Mouse (Mus musculus): Measurements from ENCODE around the gene Cldn24. TPM values are rescaled to one million over a fixed set of nuclear protein-coding genes. Genes with fewer than 3 reads are reported as not detected.

The Cldn24 gene
- polyA plus RNA-seq (2015; fragmentation: Nextera tagmentation; extraction: Ambion mirVana): not detected in 2 replicates

DNA sequence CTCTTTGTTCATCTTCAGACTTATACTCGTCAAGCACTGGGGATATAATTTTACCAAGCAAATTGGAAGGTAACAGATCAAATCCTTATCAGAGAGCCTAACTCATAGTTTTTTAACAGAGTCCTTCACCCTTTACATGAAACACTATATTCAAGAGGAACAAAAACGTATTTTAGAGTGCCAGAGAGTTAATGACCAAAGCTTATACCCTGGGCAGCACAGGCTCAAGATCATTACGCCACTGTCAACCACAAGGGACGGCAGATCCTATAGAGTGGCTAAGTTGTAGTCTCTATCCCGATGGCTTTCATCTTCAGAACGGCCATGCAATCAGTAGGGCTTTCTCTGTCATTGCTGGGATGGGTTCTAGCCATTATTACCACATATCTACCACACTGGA is at the start of gene Cldn24:
Gene Cldn24, plus strand, starts transcription at position 301 of the 400 bp plus-strand sequence.
- Histone ChIP-seq H3K36me3 (ENCODE audit: control insufficient read depth, insufficient read depth) (no peaks in the 10 kb centered on the region), H3K4me1 (replicated peaks; ENCODE audit: control insufficient read depth, insufficient read depth, low read length) (peaks cover 5% of the 10 kb centered on the region), H3K27me3 (replicated peaks; ENCODE audit: control insufficient read depth, insufficient read depth, low read length) (no peaks in the 10 kb centered on the region), H3K4me3 (replicated peaks; ENCODE audit: low read length) (no peak within 1 kb of the TSS), H3K27ac (ENCODE audit: low read length) (no peak within 1 kb of the TSS), H3K9me3 (ENCODE audit: control insufficient read depth, low read length) (no peaks in the 10 kb centered on the region), H3K4me2 (ENCODE audit: low read length) (no peak within 1 kb of the TSS), H3K9ac (replicated peaks; ENCODE audit: low read depth, low read length) (no peak within 1 kb of the TSS)
- WGBS: 83% methylated on average over 6 of the region's 6 CpGs
- ATAC-seq: no peak

DNA sequence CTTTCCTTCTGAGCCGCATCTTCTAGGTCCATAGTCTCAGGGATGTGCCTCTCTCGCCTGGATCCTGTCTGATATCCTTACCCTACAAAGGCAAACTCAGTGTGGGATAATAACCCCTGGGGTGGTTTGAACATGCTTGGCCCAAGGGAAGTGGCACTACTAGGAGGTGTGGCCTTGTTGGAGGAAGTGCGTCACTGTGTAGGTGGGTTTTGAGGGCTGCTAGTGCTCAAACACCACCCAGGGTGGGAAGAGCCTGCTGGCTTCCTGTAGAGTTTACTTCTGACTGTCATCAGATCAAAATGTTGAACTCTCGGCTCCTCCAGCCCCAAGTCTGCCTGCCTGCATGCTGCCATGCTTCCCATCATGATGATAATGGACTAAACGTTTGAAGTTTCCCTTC is 49.0 kb upstream of the Cldn24 start:
- Histone ChIP-seq H3K4me3 (replicated peaks; ENCODE audit: low read length) (no peak overlapping the region), H3K4me2 (ENCODE audit: low read length) (no peak overlapping the region), H3K27me3 (replicated peaks; ENCODE audit: control insufficient read depth, insufficient read depth, low read length) (no peaks in the 10 kb centered on the region), H3K9me3 (ENCODE audit: control insufficient read depth, low read length) (no peaks in the 10 kb centered on the region), H3K27ac (ENCODE audit: low read length) (no peak overlapping the region), H3K4me1 (replicated peaks; ENCODE audit: control insufficient read depth, insufficient read depth, low read length) (no peaks in the 10 kb centered on the region), H3K36me3 (ENCODE audit: control insufficient read depth, insufficient read depth) (no peaks in the 10 kb centered on the region), H3K9ac (replicated peaks; ENCODE audit: low read depth, low read length) (no peak overlapping the region)
- no peak for ATAC-seq
- WGBS: 82% methylated on average over 5 of the region's 5 CpGs

GRCm38 (mm10) chr8:47777415-47777814 is 44.5 kb upstream of the Cldn24 start:
- H3K36me3 ChIP-seq (ENCODE audit: control insufficient read depth, insufficient read depth): no peaks in the 10 kb centered on the region
- ATAC-seq: no peak
- H3K27me3 ChIP-seq (replicated peaks; ENCODE audit: control insufficient read depth, insufficient read depth, low read length): no peaks in the 10 kb centered on the region
- H3K4me1 ChIP-seq (replicated peaks; ENCODE audit: control insufficient read depth, insufficient read depth, low read length): no peaks in the 10 kb centered on the region
- H3K27ac ChIP-seq (ENCODE audit: low read length): no peak overlapping the region
- no peak overlapping the region for H3K9ac ChIP-seq (replicated peaks; ENCODE audit: low read depth, low read length)
- no peak overlapping the region for H3K4me2 ChIP-seq (ENCODE audit: low read length)
- no peaks in the 10 kb centered on the region for H3K9me3 ChIP-seq (ENCODE audit: control insufficient read depth, low read length)
- no peak overlapping the region for H3K4me3 ChIP-seq (replicated peaks; ENCODE audit: low read length)
- WGBS: 94% methylated on average over 7 of the region's 7 CpGs

DNA sequence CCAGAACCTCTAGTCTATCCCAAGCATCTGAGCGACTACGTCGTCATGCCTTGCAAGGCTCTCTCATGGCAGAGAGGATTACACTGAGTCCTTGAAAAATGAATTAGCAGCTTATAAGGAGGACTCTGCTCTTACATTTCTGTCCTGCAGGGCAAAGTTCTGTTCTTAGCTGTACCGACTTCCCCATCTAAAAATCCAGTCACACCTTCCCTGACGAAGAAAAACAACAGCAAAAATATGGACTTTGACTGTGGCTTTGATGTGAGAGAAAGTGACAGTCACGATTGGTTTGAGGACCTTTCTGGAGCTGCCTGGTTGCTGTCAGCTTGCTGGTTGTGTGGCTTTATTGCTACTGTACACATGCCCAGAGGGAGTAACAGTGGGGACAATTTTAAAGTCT is 42.4 kb upstream of the Cldn24 start:
- Histone ChIP-seq H3K27ac (ENCODE audit: low read length) (no peak overlapping the region), H3K4me2 (ENCODE audit: low read length) (no peak overlapping the region), H3K4me1 (replicated peaks; ENCODE audit: control insufficient read depth, insufficient read depth, low read length) (no peaks in the 10 kb centered on the region), H3K4me3 (replicated peaks; ENCODE audit: low read length) (no peak overlapping the region), H3K9me3 (ENCODE audit: control insufficient read depth, low read length) (no peaks in the 10 kb centered on the region), H3K36me3 (ENCODE audit: control insufficient read depth, insufficient read depth) (no peaks in the 10 kb centered on the region), H3K9ac (replicated peaks; ENCODE audit: low read depth, low read length) (no peak overlapping the region), H3K27me3 (replicated peaks; ENCODE audit: control insufficient read depth, insufficient read depth, low read length) (no peaks in the 10 kb centered on the region)
- no peak for ATAC-seq
- 85% methylated on average over 6 of the region's 6 CpGs for WGBS

GRCm38 (mm10) chr8:47781881-47782280 is 40.1 kb upstream of the Cldn24 start:
- Histone ChIP-seq H3K27ac (ENCODE audit: low read length) (no peak overlapping the region), H3K9me3 (ENCODE audit: control insufficient read depth, low read length) (no peaks in the 10 kb centered on the region), H3K27me3 (replicated peaks; ENCODE audit: control insufficient read depth, insufficient read depth, low read length) (no peaks in the 10 kb centered on the region), H3K9ac (replicated peaks; ENCODE audit: low read depth, low read length) (no peak overlapping the region), H3K4me2 (ENCODE audit: low read length) (no peak overlapping the region), H3K4me3 (replicated peaks; ENCODE audit: low read length) (no peak overlapping the region), H3K36me3 (ENCODE audit: control insufficient read depth, insufficient read depth) (no peaks in the 10 kb centered on the region), H3K4me1 (replicated peaks; ENCODE audit: control insufficient read depth, insufficient read depth, low read length) (no peaks in the 10 kb centered on the region)
- no peak for ATAC-seq
- WGBS: 78% methylated on average over 4 of the region's 4 CpGs

DNA sequence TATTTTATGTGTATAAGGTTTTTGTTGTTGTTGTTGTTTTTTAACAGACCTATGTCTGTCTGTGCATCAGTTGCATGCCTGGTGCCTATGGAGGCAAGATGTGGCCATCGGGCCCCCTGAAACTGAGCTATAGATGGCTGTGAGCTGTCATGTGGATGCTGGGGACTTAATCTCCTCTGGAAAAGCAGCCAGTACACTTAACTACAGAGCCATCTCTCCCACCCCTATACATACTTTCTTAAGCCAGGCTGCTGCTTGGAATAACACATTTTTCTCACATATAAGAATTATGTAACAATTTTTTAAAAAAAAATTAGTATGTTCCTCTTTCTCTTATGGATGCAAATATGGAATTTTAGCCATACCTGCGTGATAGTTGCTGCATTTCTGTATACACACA is 38.4 kb upstream of the Cldn24 start:
- Histone ChIP-seq H3K4me2 (ENCODE audit: low read length) (no peak overlapping the region), H3K4me3 (replicated peaks; ENCODE audit: low read length) (no peak overlapping the region), H3K27ac (ENCODE audit: low read length) (no peak overlapping the region), H3K9ac (replicated peaks; ENCODE audit: low read depth, low read length) (no peak overlapping the region), H3K9me3 (ENCODE audit: control insufficient read depth, low read length) (no peaks in the 10 kb centered on the region), H3K4me1 (replicated peaks; ENCODE audit: control insufficient read depth, insufficient read depth, low read length) (no peaks in the 10 kb centered on the region), H3K36me3 (ENCODE audit: control insufficient read depth, insufficient read depth) (no peaks in the 10 kb centered on the region), H3K27me3 (replicated peaks; ENCODE audit: control insufficient read depth, insufficient read depth, low read length) (no peaks in the 10 kb centered on the region)
- 88% methylated on average over 2 of the region's 2 CpGs for WGBS
- ATAC-seq: no peak

- WGBS: 84% methylated on average over 6 of the region's 6 CpGs
- ATAC-seq: no peak
- H3K4me1 ChIP-seq (replicated peaks; ENCODE audit: control insufficient read depth, insufficient read depth, low read length): no peaks in the 10 kb centered on the region
- no peak overlapping the region for H3K4me2 ChIP-seq (ENCODE audit: low read length)
- no peak overlapping the region for H3K9ac ChIP-seq (replicated peaks; ENCODE audit: low read depth, low read length)
- no peak overlapping the region for H3K4me3 ChIP-seq (replicated peaks; ENCODE audit: low read length)
- no peaks in the 10 kb centered on the region for H3K27me3 ChIP-seq (replicated peaks; ENCODE audit: control insufficient read depth, insufficient read depth, low read length)
- H3K36me3 ChIP-seq (ENCODE audit: control insufficient read depth, insufficient read depth): no peaks in the 10 kb centered on the region
- H3K27ac ChIP-seq (ENCODE audit: low read length): no peak overlapping the region
- H3K9me3 ChIP-seq (ENCODE audit: control insufficient read depth, low read length): no peaks in the 10 kb centered on the region
Measured at GRCm38 (mm10) chr8:47783944-47784343, 38.0 kb upstream of the Cldn24 start.

- H3K4me3 ChIP-seq (replicated peaks; ENCODE audit: low read length): no peak overlapping the region
- no peak overlapping the region for H3K9ac ChIP-seq (replicated peaks; ENCODE audit: low read depth, low read length)
- H3K27me3 ChIP-seq (replicated peaks; ENCODE audit: control insufficient read depth, insufficient read depth, low read length): no peaks in the 10 kb centered on the region
- no peaks in the 10 kb centered on the region for H3K36me3 ChIP-seq (ENCODE audit: control insufficient read depth, insufficient read depth)
- WGBS: 84% methylated on average over 7 of the region's 7 CpGs
- no peak overlapping the region for H3K27ac ChIP-seq (ENCODE audit: low read length)
- no peak for ATAC-seq
- H3K4me2 ChIP-seq (ENCODE audit: low read length): no peak overlapping the region
- no peaks in the 10 kb centered on the region for H3K9me3 ChIP-seq (ENCODE audit: control insufficient read depth, low read length)
- no peaks in the 10 kb centered on the region for H3K4me1 ChIP-seq (replicated peaks; ENCODE audit: control insufficient read depth, insufficient read depth, low read length)
Measured at GRCm38 (mm10) chr8:47784436-47784835, 37.5 kb upstream of the Cldn24 start.

DNA sequence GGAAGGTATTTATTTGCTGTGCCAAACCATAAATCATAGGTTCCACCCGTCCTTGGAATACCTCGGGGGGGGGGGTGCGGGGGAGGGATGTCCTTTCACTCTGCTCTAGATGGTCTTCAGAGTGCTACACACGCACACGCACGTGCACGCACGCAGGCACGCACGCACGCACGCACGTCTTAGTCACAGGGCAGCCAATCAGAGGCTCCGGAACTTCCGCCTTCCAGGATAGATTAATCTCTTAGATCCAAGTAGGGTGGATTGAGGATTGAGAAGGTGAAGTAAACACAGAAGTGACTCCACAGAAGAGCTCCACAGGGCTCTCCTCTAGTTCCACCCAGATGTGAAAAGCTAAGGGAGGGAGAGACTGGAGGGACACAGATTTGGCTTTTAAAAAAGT is 35.6 kb upstream of the Cldn24 start:
- Histone ChIP-seq H3K36me3 (ENCODE audit: control insufficient read depth, insufficient read depth) (no peaks in the 10 kb centered on the region), H3K4me2 (ENCODE audit: low read length) (no peak overlapping the region), H3K9me3 (ENCODE audit: control insufficient read depth, low read length) (no peaks in the 10 kb centered on the region), H3K4me3 (replicated peaks; ENCODE audit: low read length) (no peak overlapping the region), H3K27ac (ENCODE audit: low read length) (no peak overlapping the region), H3K4me1 (replicated peaks; ENCODE audit: control insufficient read depth, insufficient read depth, low read length) (no peaks in the 10 kb centered on the region), H3K9ac (replicated peaks; ENCODE audit: low read depth, low read length) (no peak overlapping the region), H3K27me3 (replicated peaks; ENCODE audit: control insufficient read depth, insufficient read depth, low read length) (no peaks in the 10 kb centered on the region)
- WGBS: 96% methylated on average over 15 of the region's 15 CpGs
- ATAC-seq: no peak

DNA sequence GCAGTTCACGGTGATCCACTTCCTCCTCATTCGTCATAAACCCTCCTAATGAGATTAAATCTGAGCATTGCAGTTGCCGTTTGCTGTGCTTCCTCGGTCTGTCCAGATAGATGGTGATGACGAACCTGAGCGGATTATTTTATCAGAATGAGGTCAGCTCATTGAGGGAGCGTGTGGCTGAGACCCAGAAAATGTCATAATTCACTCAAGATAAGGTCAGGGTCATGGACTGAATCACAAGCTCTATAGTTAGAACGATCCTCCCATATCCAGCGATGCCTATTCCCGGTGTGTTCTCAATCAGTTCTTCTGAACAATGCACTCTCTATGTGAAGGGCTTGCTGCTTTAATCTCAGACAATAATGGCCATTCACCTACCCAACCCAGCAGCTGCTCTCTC is 34.2 kb upstream of the Cldn24 start:
- Histone ChIP-seq H3K4me3 (replicated peaks; ENCODE audit: low read length) (0 out of 2 replicates have a peak overlapping the region, but pooled peaks have one; percentile 1), H3K9me3 (ENCODE audit: control insufficient read depth, low read length) (no peaks in the 10 kb centered on the region), H3K27me3 (replicated peaks; ENCODE audit: control insufficient read depth, insufficient read depth, low read length) (no peaks in the 10 kb centered on the region), H3K4me1 (replicated peaks; ENCODE audit: control insufficient read depth, insufficient read depth, low read length) (no peaks in the 10 kb centered on the region), H3K36me3 (ENCODE audit: control insufficient read depth, insufficient read depth) (no peaks in the 10 kb centered on the region), H3K9ac (replicated peaks; ENCODE audit: low read depth, low read length) (no peak overlapping the region), H3K27ac (ENCODE audit: low read length) (no peak overlapping the region), H3K4me2 (ENCODE audit: low read length) (peak overlapping the region; percentile 23)
- no peak for ATAC-seq
- 21% methylated on average over 10 of the region's 10 CpGs for WGBS
